Mouse (Mus musculus) CD4-positive naive resting alpha-beta T cell, adult 57 days (primary cell): ENCODE data around the gene Uba6. TPM values are rescaled to one million over a fixed set of nuclear protein-coding genes. Genes with fewer than 3 reads are reported as not detected.

Experiments
- total RNA-seq: library from RNA; stranded (reverse); gene quantifications from one replicate; pipeline ENCODE4 v1.2.4, GENCODE M21; 2023

Gene Uba6
- 15.6 TPM for total RNA-seq

DNA sequence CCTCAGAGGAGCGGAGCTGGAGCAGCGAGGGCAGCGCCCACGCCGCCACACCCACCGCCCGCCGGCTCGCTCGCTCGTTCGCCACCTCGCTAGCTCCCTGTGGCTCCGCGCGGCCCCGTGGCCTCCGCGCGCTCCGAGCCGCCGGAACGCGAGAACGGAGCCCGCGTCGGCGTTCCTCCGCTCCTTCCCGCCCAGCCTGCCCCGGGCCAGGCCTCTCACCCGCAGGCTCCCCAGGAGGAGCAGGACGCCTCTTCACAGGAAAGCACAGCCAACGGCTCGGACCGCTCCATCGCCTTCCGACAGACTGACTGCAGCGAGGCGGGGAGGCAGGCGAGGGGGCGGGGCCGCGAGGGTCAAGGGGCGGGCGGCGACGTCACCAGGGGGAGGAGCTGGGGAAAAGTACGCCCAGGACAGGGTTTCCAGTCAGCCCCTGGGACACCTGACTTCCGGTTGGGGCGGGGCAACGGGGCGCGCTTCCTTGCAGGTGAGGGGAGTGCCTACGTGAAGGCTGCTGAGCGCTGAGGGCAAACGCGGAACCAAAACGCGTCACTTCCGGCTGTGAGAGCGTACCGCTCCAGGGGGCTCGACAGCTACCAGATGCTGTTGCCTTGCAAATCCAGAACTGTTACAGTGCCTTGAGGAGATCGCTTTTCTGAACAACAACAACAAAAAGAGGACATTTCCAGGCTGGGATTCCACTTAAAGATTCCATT lies at the start of gene Uba6:
Uba6 (minus strand) TSS at position 355 of the 713 bp plus-strand sequence.

DNA sequence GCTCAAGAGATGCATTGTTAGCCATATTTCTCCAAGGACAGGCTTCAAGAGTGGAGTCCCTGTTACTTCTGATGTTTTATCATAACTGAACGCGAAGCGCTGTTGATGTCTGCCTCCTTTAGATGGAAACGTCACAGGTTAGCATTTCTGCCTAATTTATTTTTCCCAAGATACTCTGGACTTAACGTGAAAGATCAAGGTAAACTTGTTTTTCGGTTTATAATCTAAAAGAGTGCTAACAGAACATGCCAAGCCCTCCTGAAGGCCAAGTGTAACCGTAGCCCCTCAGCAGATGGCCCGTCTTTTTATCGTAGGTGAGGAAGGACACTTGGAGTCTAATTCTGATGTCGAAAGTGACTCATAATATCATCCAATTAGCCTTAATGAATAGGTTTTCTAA lies 25.2 kb upstream of the Uba6 start, which contains the start of gene Gnrhr:
Gnrhr (minus strand) TSS at position 101 of the 400 bp plus-strand sequence.

DNA sequence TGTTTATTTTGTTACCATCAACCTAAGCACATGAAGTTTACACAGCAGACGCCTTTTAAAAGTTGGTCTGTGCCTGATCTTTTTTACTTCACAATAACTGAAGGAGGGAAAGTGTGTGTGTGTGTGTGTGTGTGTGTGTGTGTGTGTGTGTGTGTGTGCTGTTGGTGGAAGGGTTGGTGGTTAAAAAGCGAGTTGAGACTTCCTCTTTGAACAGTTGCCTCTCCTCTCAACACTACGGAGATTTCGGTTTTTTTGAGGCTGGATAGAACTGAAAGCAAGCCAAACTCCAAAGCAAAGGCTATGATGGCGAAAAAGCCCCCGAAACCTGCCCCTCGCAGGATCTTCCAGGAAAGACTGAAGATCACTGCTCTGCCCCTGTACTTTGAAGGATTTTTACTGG lies 101.1 kb downstream of the Uba6 start, which contains the start of gene Stap1:
Stap1 (plus strand) TSS at position 209 of the 400 bp plus-strand sequence.

DNA sequence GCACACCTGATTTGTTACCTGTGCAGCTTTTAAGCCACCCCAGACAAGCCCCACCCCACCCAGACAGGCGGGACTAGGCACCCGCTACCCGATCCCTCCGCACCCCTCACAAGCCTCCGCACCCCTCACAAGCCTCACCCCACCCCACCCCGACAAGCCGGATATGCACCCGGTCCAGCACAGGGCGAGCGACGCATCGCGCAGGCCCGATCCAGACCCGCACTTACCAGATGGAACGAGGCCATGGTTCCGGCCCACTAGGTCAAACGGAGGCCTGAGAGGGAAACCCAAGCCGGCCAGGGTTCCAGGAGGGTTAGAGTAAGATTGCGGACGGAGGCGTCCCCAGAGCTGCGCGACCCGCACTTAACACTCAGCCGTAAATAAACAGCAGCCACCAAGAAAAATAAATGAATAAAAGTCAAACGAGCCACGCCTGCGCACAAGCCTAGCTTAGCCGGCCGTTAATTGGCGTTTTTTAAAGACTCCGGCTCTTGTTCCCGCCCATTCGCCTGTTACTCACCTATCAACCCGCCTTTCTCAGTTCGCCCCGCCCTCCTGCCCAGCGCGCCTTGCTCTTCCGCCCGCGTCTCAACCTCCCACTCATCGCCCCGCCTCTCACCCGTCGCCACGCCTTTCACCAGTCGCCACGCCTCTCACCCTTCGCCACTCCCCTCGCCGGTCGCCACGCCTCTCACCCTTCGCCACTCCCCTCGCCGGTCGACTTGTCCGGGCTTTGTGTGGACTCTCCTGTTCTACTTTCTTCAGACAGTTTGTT lies 107.3 kb downstream of the Uba6 start, which contains the start of gene Cenpc1:
Cenpc1 (minus strand) TSS at position 483 of the 775 bp plus-strand sequence.

Other genes with a start within 250 kb of the Uba6 start
- gene Cenpc1, start 107.2 kb downstream of the Uba6 start, total RNA-seq, result 21.5 TPM
- gene Stap1, start 101.1 kb downstream of the Uba6 start, total RNA-seq, result 45.3 TPM
- gene Gnrhr, start 25.1 kb upstream of the Uba6 start, total RNA-seq, result not detected
- not detected for gene Tmprss11c, start 116.5 kb upstream of the Uba6 start, total RNA-seq
- not detected for gene Tmprss11d, start 200.6 kb upstream of the Uba6 start, total RNA-seq